Mouse (Mus musculus) spleen, adult 18-20 months (tissue): ENCODE data around the gene Gm20388.
A peak's percentile ranks its signal among the peaks of the same experiment; 100 is the strongest.
"Not testable (repeated sequence)": the region's sequence is repeated elsewhere in the genome, so short reads cannot be mapped to it uniquely, and the experiment has no call there.

ENCODE experiments used
- DNase-seq, 2 experiments: peaks; one replicate each; pipeline ENCODE4 v3.0.0; 2022; ENCODE audit warnings: mixed read lengths in 2 of 2

Gm20388 gene

DNA sequence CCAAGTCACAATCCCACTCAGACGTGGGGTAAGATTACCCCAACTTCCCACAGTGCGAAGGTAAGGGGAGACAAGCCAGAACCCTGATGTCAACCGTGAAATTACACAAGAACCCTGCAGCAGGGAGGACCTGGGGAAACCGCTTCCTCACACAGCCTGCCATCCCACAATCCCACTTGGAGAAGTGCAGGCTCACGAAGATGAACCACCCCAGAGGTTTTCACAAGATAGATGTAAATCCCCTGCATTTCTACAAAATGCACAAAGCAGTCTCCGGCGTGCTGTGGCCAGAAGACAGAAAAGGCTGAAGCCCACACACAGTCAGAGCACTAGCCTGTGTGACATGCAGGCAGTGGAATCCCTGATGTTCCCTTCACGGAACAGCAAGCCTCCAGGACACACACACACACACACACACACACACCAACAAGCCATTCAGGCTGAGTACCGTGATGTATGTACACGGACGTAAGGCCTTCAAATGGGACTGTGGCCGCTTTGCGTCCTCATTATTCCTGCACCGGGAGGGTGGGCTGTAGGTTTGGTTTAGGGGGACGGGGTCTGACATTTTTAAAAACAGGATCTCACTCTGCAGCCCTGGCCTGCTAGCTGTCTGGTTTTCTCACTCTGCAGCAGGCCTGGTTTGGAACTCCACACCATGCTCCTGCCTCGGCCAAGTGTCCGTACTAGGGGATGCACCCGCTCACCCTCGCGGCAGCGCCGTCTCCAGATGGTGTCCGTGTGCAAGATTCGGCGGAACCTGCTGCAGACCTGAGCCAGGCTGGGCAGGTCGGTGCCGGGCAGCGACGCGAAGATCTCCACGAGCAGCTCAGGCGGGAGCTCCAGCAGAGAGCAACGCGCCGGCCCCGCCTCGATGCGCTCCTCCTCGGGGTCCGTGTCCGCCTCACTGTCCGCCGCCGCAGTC is 1667.4 kb downstream of the Gm20388 start:
- DNase-seq, result no peak

DNA sequence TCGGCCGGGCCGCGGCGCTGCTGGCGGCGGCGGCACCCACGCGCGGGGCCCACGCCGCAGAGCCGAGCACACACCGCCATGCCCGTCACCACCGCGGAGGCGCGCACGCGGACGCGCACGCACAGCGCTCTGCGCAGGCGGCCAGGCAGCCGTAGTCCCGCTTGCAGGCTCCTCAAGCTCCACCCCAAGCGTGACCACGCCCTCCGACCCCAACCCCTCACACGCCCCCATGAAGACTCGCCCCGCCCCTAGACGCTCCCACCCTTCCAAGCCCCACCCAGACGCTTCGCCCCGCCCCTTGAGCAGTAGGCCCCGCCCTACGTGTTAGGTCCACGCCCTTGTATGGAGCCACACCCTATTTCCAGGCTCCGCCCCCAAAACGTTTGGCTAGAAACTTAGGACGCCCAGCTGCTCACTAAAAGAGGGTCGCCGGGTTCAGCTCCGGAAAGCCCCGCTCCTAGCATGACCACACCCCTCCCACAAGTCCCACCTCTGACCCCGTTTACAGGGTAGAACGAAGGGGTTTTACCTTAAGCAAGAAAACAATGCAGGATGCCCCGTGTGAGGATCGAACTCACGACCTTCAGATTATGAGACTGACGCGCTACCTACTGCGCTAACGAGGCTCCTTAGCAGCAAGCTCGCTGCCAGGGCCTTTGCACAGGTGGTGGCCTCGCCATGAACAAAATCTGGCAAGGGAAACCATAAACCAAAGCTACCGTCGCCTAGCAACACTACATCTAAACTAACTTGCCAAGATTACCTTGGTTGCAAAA is 1668.2 kb downstream of the Gm20388 start, which contains the start of gene Fbxo31:
TSS of gene Fbxo31 (minus strand) at position 131 of the 776 bp plus-strand sequence.
- DNase-seq, result peak; percentile 86 to 95

DNA sequence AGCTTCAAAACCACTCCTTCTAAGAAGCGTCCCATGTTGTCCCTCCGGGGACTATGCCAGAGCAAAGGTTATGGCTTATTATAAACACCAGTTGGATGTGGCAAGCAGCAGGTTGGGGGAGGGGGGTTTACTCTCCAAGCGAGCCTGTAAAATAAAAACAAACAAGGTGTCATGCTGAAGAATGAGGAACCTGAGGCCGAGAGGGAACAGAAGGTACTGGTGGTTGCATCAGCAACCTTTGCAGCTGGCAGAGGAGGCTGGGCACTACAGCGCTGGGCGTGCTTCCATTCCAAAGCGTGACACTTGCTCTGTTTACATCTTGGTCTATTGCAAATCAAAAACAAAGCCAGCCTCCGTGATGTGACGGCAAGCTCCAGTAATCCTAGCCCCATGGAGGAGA is 1669.8 kb downstream of the Gm20388 start:
- no peak for DNase-seq

DNA sequence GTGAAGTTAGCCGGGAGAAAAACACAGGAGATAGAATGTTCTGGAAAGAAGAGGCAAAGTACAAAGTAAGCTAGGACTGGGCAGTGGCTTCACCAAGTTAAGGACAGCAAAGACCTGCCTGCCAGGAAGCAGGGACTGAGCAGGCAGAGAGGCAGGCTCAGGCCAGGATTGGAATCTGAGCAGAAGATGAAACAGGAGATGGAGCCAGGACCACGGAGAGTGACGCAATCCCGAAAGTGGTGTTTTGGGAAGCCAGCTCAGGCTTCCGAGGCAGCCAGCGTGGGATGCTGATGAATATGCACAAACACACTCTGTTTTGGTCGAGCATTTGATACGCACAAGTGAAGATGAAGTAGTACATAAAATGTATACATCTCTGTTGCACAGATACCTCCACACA is 1673.0 kb downstream of the Gm20388 start:
- DNase-seq, result no peak

DNA sequence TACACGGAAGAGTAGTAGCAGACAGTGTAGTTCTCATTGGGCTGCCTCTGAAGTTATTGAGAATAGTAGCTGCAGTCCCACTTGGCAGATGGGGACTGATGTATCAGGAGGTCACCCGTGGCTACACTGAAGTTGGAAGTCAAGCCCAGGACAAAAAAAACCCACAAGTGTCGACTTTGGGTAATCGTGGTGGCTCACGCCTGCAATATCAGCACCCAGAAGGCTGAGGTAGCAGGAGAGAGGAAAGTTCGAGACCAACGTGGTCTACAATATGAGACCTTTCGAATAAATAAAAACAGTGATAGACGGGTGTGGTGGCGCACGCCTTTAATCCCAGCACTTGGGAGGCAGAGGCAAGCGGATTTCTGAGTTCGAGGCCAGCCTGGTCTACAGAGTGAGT is 1674.1 kb downstream of the Gm20388 start:
- no peak for DNase-seq

DNA sequence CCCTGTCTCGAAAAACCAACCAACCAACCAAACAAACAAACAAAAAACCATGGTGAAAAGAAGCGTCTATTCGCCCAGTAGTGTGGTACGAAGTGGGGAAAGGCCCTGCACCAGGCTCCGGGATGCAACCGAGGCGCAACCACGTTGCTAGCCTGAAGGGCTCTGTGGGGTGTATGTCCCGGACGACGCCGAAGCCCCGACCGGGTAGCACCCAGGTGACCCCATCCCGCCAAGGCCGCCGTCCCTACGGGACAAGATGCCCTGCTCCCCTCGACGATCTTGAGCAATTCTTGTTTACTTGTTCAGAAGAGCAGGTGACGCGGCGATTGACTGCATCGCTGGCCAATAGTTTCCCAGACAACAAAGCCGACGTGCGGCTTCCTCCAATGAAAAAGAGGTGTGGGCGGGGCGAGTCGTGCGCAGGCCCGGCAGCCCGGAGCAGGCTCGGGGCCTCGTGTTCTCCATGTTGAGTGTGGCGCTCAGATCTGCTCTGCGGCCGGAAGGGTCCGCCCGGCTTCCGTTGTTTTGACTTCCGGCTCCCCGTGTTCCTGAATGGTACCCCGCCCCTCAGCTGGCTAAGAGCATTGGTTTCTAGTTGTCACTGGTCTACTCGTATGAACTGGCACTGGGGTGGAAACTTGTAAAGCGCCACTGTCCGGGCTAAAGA is 1674.7 kb downstream of the Gm20388 start:
- peak; percentile 98 to 99 for DNase-seq

DNA sequence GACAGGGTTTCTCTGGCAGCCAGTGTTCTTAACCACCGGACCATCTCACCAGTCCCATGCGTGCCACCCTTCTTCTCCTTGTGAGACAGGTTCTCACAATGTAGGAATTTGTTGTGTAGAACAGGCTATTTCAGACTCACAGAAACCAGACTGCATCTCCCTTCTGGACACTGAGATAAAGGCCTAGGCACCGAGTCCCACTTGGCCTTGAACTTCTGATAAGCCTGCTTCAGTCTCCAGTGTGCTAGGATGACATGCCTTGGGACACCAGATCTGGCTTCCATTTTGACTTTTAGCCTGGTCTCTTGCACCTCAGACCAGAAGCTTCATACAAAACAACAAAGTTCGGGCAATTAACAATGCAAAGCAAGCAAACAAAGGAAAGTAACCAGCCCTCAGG is 1678.1 kb downstream of the Gm20388 start:
- no peak for DNase-seq

DNA sequence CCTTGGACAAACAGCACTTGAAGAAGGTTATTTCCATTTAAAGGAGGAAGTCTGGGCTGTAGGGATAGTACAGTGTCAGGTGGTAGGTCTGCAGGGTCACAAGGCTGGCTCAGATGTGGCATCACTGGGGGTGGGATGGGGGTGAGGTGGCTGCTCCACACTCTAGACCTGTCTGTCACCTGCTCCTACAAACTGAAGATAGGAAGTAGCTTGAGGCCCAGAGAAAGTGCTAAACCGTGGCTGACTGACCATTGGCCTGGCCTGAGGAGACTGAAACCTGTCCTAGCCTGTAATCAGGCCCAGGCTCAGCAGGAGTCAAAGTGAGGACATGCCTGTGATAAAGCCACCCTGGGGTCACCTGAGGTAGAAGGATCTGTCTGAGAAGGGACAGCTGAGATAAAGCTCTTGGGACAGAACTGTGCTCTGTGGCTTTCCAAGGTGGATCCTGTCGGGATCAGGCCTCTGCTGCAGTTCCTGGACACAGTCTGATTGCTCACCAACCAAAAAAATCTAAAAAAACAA is 1678.6 kb downstream of the Gm20388 start:
- no peak for DNase-seq

DNA sequence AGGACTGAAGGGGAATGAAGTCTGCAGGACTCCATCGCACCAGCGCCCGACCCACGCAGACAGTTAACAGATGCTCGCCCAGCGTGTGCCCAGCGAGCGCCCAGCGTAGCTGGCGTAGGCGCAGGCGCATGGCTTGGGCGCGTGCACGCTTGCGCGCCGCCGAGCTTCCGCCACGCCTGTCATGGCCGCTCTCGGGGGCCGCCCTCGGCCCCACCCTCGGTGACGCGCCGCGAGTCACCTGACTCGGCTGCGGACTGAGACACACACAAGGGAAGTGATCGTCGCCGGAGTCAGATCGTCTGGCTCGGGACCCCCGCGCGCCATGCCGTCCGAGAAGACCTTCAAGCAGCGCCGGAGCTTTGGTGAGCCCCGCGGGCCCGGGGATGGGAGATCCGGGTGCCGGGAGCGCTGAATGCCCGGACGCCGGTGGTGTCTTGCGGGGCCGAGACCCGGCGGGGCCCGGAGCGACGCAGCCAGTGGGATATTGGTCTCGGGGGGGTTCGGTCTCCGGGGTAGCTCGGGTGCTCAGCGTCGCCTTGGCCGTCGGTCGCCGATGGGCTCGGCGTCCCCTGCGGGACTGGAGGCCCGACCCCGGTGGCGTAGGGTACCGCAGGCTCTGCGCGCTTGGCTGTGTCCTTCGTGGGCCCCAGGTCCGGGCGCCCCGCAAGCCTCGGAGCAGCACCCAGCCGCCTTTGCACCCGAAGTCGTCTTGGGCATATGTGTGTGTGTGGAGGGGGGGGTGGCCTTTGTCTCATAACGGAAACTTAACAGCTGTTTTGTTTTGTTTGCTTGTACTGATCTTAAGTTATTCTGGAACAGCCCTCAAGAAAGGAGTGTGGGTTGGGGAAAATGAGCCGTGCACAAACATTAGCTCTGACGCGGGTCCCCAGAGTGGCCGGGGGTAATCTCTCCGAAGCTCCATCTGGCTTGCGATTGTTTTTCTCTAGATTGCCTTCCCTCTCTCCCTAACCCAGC is 1679.8 kb downstream of the Gm20388 start, which contains the start of gene Map1lc3b:
TSS of gene Map1lc3b (plus strand) at position 159 of the 975 bp plus-strand sequence.
- DNase-seq, result peak; percentile 93 to 97

DNA sequence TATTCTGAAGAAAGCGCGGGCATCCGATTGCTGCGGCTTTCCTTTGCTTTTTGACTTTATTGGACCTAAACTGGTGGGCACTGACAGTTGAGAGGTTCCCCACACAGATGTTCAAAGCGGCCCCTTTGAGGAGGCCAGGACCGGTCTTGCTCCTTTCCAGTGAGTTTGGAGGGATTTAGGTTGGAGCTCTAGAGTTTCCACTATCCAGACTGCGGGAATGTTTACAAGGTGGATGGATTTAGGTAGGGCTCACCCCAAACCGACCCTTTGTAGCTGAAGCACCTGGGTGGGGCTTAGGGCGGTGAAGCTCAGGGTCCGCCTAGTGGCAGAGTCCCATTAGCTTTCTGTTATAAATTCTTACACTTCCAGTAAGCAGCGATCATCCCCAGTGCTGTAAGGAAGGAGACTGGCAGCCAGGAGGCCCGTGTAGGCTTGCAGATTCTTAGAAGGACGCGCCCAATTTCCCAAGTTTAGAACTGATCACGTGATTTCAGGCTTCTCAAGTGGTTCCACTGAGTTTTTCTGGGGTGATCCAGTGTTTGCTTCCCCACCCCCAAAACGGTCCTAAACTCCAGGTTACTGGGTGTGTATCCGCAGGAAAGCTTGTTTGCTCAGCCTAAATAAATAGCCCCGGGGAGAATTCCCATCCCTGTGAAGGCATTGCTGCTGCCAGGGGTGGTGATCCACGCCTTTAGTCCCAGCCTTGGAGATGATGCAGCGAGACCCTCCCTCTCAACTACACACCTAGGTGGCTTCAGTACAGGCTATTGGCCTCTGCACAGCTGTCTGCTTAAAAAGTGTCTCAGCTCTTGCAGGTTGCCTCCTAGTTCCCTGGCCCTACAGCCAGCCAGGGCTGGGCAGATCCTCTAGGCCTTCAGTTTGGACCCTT is 1680.8 kb downstream of the Gm20388 start:
- DNase-seq, result peak in 1 of 2 experiments; percentile 43

DNA sequence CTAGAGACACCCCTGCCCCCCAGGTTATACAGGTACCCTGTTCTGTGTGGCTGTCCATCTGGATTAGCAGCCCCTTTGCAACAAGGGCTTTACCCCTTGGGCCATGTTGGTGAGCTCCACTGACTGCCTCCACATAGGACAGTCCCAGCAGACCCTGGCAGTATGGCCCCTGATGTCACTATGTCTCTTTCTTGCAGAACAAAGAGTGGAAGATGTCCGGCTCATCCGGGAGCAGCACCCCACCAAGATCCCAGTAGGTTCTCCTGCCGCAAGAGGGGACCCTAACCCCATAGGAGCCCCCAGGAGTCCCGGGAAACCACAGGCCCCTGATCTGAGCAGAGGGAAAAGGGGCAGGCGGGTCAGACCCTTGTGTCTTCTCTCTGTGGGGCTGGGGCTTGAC is 1682.7 kb downstream of the Gm20388 start:
- no peak for DNase-seq

DNA sequence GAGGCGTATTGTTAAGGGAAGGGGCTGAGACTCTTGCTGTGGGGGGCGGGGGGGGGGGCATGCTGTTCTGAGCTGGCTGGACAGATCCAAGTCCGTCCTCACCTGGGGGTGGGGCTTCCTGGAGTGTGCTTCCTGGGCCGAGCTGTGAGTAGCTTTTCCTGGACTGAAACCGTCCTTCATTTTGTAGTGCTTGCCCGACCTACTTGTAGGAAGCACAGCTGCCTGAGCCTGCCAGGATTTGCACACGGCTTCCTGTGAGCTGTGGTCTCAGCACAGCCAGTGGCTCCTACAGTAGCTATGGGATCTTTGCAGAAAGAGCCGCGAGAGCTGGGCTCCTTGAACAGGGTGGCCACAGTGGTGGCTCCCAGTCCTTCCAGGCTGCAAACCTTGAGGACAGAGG is 1683.3 kb downstream of the Gm20388 start:
- no peak for DNase-seq

DNA sequence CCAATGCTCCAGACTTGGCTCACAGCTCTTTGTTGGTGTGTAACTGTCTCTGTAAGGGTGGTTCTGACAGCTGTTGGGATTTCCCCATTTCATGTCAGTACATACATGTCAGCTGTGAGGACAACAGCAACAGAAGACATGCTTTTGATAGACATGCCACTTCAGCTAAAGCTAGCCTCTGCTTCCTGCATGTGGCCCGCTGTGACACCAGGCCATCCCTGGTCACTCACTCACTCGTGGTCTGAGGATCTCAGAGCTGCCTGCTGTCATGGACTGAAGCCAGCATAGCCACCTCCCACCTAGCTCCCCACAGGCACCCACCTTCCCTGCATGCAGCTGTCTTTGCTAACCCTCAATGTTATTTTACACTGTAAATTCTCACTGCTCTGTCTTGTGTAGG is 1686.9 kb downstream of the Gm20388 start:
- not testable (repeated sequence) for DNase-seq

DNA sequence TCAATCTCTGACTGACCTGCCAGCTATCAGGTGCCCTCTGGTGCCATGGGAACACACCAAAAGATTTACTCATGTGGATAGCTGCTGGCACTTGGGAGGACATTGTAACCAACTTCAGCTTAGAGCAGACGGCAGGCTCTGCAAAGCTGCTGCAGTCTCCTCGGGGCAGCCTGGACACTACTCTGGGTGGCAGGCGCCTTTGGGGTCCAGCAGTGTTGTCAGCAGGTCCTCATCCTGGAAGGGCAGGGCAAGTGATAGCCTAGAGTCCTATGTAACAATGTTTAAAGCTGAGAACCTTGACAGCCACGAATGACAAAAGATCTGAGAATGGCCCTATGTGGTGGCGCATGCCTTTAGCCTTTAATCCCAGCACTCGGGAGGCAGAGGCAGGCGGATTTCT is 1687.5 kb downstream of the Gm20388 start:
- DNase-seq, result no peak

DNA sequence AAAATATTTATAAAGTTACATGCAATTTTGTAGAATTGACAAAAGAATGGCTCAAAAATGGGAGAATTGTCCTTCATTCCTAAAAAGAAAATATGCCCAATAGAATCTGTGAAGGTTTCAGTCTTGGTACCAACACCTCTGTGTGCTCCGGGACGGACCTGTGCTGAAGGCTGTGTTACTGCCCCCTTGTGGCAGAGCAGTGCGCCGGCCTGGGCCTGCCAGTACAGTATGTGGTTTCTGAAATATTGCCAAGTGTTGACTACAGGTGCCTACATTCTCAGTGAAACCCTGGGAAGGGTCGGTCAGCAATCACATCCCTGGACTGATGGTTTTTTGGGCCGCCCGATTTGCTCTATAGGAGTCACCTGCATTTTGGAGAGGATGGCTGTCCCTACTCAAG is 1688.3 kb downstream of the Gm20388 start:
- DNase-seq, result peak; percentile 54 to 75

DNA sequence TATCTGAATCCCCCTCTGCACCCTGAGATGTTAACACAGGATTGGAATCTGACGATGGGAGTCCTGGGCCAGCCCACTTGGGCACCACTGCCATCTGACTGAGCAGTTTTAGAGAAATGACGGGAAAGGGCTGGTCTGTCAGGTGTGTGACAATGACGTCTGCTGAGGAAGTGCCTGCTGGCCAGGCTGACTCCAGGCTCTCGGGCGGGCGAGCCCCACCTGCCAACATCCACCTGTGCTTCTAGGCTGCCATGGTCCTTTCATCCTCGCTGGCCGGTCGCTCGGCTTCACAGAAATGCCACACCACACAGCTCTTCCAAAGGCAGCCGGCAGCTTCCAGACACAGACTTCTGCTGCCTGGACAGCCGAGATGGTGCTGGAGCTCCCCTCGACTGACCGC is 1689.2 kb downstream of the Gm20388 start:
- DNase-seq, result no peak

DNA sequence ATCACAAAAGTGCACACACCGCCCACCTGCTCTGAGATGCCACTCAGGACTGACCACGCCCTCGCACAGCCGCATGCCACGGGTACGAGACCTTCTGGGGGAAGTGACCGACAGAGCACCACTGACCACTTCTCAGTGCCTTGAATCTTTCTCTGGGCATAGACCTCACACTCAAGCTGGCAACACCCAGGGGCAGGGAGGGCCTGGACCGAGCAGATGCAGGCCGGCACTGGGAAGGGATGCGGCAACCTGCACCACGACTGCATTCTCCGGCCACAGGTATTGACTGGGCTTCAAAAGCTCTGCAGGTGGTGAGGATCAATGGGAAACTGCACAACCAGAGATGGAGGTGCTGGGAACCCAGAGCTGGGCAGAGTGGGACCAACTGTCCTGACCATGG is 1691.8 kb downstream of the Gm20388 start:
- DNase-seq, result no peak

DNA sequence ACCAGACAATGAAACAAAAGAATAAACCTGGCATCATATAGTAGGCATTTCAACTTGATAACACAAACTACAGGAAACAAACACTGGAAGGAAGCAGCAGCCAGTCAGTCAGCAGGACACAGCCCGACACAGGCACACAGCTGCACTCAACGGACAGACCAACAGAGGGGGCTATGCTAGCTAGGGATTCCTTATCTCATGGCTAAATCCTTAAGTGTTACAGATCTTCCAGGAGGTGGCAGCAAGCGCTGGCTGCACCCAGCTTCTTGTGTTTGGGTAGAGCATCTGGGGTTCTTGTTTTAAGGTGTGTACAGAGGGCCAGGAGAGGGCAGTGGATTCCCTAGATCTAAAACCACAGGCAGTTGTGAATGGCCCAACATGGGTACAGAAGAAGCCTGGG is 1692.2 kb downstream of the Gm20388 start:
- DNase-seq, result peak in 1 of 2 experiments; percentile 35

DNA sequence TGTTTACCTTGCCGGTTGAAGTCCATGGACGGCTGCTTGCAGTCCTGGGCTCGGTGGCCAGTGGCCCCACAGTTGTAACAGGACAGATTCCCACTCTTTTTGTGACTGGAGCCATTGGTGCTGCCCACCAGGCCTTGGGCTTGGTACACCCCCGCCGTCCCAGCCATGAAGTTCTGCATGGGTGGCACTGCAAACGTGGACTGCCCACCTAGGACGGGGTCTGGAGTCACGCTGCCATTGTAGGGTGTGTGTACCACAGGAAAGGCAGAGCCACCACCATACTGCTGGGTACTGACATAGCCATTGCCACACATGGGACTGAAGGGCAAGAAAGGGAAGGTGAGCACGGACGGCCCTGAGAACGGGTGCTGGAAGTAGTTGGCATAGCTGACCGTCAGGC is 1693.2 kb downstream of the Gm20388 start:
- no peak for DNase-seq

DNA sequence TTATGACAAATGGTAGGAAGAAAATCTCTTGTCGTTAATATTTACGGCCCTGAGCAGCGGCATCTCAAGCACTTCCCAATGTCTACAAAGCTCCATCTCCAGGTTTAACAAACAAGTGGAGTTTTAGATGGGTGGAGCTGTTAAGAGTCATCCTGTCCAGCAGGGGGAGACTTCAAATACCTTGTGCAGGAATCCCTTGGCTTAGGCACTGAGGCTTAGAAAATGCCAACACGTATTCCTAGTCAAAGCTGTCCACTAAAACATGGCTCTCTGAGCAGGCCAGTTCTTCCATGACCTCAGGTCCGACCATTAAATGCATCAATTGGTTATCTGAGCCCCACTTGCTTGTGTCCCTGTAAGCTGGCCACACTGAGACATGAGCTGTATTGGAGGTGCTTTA is 1697.0 kb downstream of the Gm20388 start:
- no peak for DNase-seq

DNA sequence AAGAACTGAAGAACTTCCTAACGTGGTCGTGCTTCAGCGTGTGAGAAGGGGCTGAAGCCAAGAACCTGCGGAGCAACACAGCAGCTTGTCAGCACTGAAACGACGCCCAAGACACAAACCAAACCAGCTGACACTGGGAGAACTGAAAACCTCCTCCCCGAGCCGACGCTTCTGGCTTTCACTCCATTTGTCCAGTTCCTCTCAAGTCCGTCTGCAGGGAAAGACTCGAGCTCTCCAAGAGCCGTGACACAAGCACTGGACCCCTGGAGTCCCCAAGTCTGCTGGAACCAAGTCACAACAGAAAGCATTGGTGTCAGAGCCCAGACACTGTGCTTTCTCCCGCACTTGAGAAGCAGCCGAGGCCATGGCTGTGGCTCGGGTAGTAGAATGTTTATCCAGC is 1698.6 kb downstream of the Gm20388 start:
- DNase-seq, result no peak
